Mouse (Mus musculus): ENCODE results near the gene Slitrk1. TPM values are rescaled to one million over a fixed set of nuclear protein-coding genes. Genes with fewer than 3 reads are reported as not detected.

Slitrk1 gene
- polyA plus RNA-seq, 1 experiment from 2014 or later, result not detected

- Histone ChIP-seq H3K27ac (ENCODE audit: low read depth) (no peak overlapping the region), H3K9me3 (ENCODE audit: low read length) (no peaks in the 10 kb centered on the region), H3K4me3 (ENCODE audit: low read depth, low read length) (no peak overlapping the region), H3K4me2 (ENCODE audit: low read depth, low read length) (peak overlapping the region; percentile 40), H3K36me3 (replicated peaks; ENCODE audit: insufficient read depth, low read length) (no peaks in the 10 kb centered on the region), H3K27me3 (ENCODE audit: insufficient read depth, low read length) (peaks cover 24% of the 10 kb centered on the region), H3K4me1 (ENCODE audit: insufficient read depth) (no peaks in the 10 kb centered on the region), H3K9ac (replicated peaks) (no peak overlapping the region)
- TF ChIP-seq EP300 (IDR thresholded peaks at IDR 0.05; ENCODE audit: low read depth) (no peak), CTCF (IDR thresholded peaks at IDR 0.05; ENCODE audit: low read depth) (no peak)
- DNase-seq, result no peak
- WGBS (ENCODE audit: insufficient replicate concordance), result 5% methylated on average over 19 of the region's 19 CpGs
- ATAC-seq, result no peak
Observed at GRCm38 (mm10) chr14:108910449-108911137, 3.4 kb downstream of the Slitrk1 start.

GRCm38 (mm10) chr14:108909336-108909953 is 4.5 kb downstream of the Slitrk1 start:
- 32% methylated on average over 6 of the region's 6 CpGs for WGBS (ENCODE audit: insufficient replicate concordance)
- H3K4me3 ChIP-seq (ENCODE audit: low read depth, low read length), result no peak overlapping the region
- H3K36me3 ChIP-seq (replicated peaks; ENCODE audit: insufficient read depth, low read length), result no peaks in the 10 kb centered on the region
- H3K4me2 ChIP-seq (ENCODE audit: low read depth, low read length), result no peak overlapping the region
- H3K9ac ChIP-seq (replicated peaks), result no peak overlapping the region
- H3K27me3 ChIP-seq (ENCODE audit: insufficient read depth, low read length), result peaks cover 24% of the 10 kb centered on the region
- TF ChIP-seq EP300 (IDR thresholded peaks at IDR 0.05; ENCODE audit: low read depth) (no peak), CTCF (IDR thresholded peaks at IDR 0.05; ENCODE audit: low read depth) (no peak)
- DNase-seq (no peak), ATAC-seq (no peak)
- no peaks in the 10 kb centered on the region for H3K9me3 ChIP-seq (ENCODE audit: low read length)
- H3K27ac ChIP-seq (ENCODE audit: low read depth), result no peak overlapping the region
- no peaks in the 10 kb centered on the region for H3K4me1 ChIP-seq (ENCODE audit: insufficient read depth)

GRCm38 (mm10) chr14:108898601-108899000 is 15.4 kb downstream of the Slitrk1 start:
- Histone ChIP-seq H3K36me3 (replicated peaks; ENCODE audit: insufficient read depth, low read length) (no peaks in the 10 kb centered on the region), H3K9me3 (ENCODE audit: low read length) (no peaks in the 10 kb centered on the region), H3K27me3 (ENCODE audit: insufficient read depth, low read length) (no peaks in the 10 kb centered on the region), H3K9ac (replicated peaks) (no peak overlapping the region), H3K4me1 (ENCODE audit: insufficient read depth) (no peaks in the 10 kb centered on the region), H3K4me2 (ENCODE audit: low read depth, low read length) (no peak overlapping the region), H3K27ac (ENCODE audit: low read depth) (no peak overlapping the region), H3K4me3 (ENCODE audit: low read depth, low read length) (no peak overlapping the region)
- no peak for DNase-seq
- WGBS (ENCODE audit: insufficient replicate concordance), result 70% methylated on average over 7 of the region's 7 CpGs
- ATAC-seq, result no peak
- TF ChIP-seq EP300 (IDR thresholded peaks at IDR 0.05; ENCODE audit: low read depth), result no peak
- no peak for TF ChIP-seq CTCF (IDR thresholded peaks at IDR 0.05; ENCODE audit: low read depth)

GRCm38 (mm10) chr14:108895456-108895855 is 18.5 kb downstream of the Slitrk1 start:
- Histone ChIP-seq H3K9me3 (ENCODE audit: low read length) (no peaks in the 10 kb centered on the region), H3K4me1 (ENCODE audit: insufficient read depth) (no peaks in the 10 kb centered on the region), H3K27ac (ENCODE audit: low read depth) (no peak overlapping the region), H3K9ac (replicated peaks) (no peak overlapping the region), H3K4me2 (ENCODE audit: low read depth, low read length) (no peak overlapping the region), H3K27me3 (ENCODE audit: insufficient read depth, low read length) (no peaks in the 10 kb centered on the region), H3K4me3 (ENCODE audit: low read depth, low read length) (no peak overlapping the region), H3K36me3 (replicated peaks; ENCODE audit: insufficient read depth, low read length) (no peaks in the 10 kb centered on the region)
- ATAC-seq, result no peak
- 53% methylated on average over 2 of the region's 2 CpGs for WGBS (ENCODE audit: insufficient replicate concordance)
- no peak for DNase-seq
- no peak for TF ChIP-seq EP300 (IDR thresholded peaks at IDR 0.05; ENCODE audit: low read depth)

- H3K4me1 ChIP-seq (ENCODE audit: insufficient read depth), result no peaks in the 10 kb centered on the region
- H3K36me3 ChIP-seq (replicated peaks; ENCODE audit: insufficient read depth, low read length), result no peaks in the 10 kb centered on the region
- H3K4me3 ChIP-seq (ENCODE audit: low read depth, low read length), result no peak overlapping the region
- DNase-seq (no peak), ATAC-seq (no peak)
- no peak overlapping the region for H3K4me2 ChIP-seq (ENCODE audit: low read depth, low read length)
- TF ChIP-seq CTCF (IDR thresholded peaks at IDR 0.05; ENCODE audit: low read depth), result no peak
- TF ChIP-seq EP300 (IDR thresholded peaks at IDR 0.05; ENCODE audit: low read depth), result no peak
- no peak overlapping the region for H3K27ac ChIP-seq (ENCODE audit: low read depth)
- no peak overlapping the region for H3K9ac ChIP-seq (replicated peaks)
- H3K9me3 ChIP-seq (ENCODE audit: low read length), result no peaks in the 10 kb centered on the region
- H3K27me3 ChIP-seq (ENCODE audit: insufficient read depth, low read length), result no peaks in the 10 kb centered on the region
Observed at GRCm38 (mm10) chr14:108867816-108868215, 46.1 kb downstream of the Slitrk1 start.

GRCm38 (mm10) chr14:108864631-108865030 is 49.3 kb downstream of the Slitrk1 start:
- ATAC-seq (no peak), DNase-seq (no peak)
- Histone ChIP-seq H3K9ac (replicated peaks) (no peak overlapping the region), H3K27ac (ENCODE audit: low read depth) (no peak overlapping the region), H3K4me1 (ENCODE audit: insufficient read depth) (no peaks in the 10 kb centered on the region), H3K9me3 (ENCODE audit: low read length) (no peaks in the 10 kb centered on the region), H3K36me3 (replicated peaks; ENCODE audit: insufficient read depth, low read length) (no peaks in the 10 kb centered on the region), H3K4me2 (ENCODE audit: low read depth, low read length) (no peak overlapping the region), H3K4me3 (ENCODE audit: low read depth, low read length) (no peak overlapping the region), H3K27me3 (ENCODE audit: insufficient read depth, low read length) (no peaks in the 10 kb centered on the region)
- TF ChIP-seq CTCF (IDR thresholded peaks at IDR 0.05; ENCODE audit: low read depth), result no peak
- no peak for TF ChIP-seq EP300 (IDR thresholded peaks at IDR 0.05; ENCODE audit: low read depth)
